Mouse (Mus musculus) forebrain, embryonic 11.5 days (tissue): Measurements from ENCODE around the gene Wnt10a. TPM values are rescaled to one million over a fixed set of nuclear protein-coding genes. Genes with fewer than 3 reads are reported as not detected.

Source experiments
- ATAC-seq: fragments of 200-750 bp; cut with Nextera tagmentation; replicated peaks from 2 replicates; pipeline ENCODE4 v1.8.0; 2017; ENCODE audit warnings: moderate TSS enrichment; ENCODE audit not compliant: low FRiP score
- DNase-seq: peaks from one replicate; pipeline ENCODE4 v3.0.0-alpha.2; 2017; ENCODE audit warnings: low spot score
- H3K27ac ChIP-seq: fragments of 300-500 bp; sonication (generic); 2 replicates; pipeline ENCODE4 v1.5.1; 2014; ENCODE audit warnings: low read depth, low read length
- H3K27me3 ChIP-seq: fragments of 300-500 bp; sonication (generic); 2 replicates; pipeline ENCODE4 v1.6.1; 2014; ENCODE audit warnings: mild to moderate bottlenecking, low read length, mixed read lengths; ENCODE audit not compliant: control insufficient read depth, insufficient read depth
- H3K36me3 ChIP-seq: fragments of 300-500 bp; sonication (generic); 2 replicates; pipeline ENCODE4 v1.6.1; 2014; ENCODE audit warnings: mild to moderate bottlenecking, low read length, moderate library complexity, mixed read lengths; ENCODE audit not compliant: control insufficient read depth, insufficient read depth
- H3K4me1 ChIP-seq: fragments of 300-500 bp; sonication (generic); replicated peaks from 2 replicates; pipeline ENCODE4 v1.6.1; 2014; ENCODE audit warnings: low read length, mixed read lengths; ENCODE audit not compliant: control insufficient read depth, insufficient read depth
- H3K4me2 ChIP-seq: fragments of 300-500 bp; sonication (generic); 2 replicates; pipeline ENCODE4 v1.6.1; 2014; ENCODE audit warnings: low read depth, mild to moderate bottlenecking, low read length, moderate library complexity, mixed read lengths; ENCODE audit not compliant: severe bottlenecking
- H3K4me3 ChIP-seq: fragments of 300-500 bp; sonication (generic); 2 replicates; pipeline ENCODE4 v1.5.1; 2014; ENCODE audit warnings: low read depth, low read length
- H3K9ac ChIP-seq: fragments of 300-500 bp; sonication (generic); 2 replicates; pipeline ENCODE4 v1.6.1; 2014; ENCODE audit warnings: low read length
- H3K9me3 ChIP-seq: fragments of 300-500 bp; sonication (generic); 2 replicates; pipeline ENCODE4 v1.6.1; 2016; ENCODE audit warnings: low read length, mixed read lengths; ENCODE audit not compliant: control insufficient read depth
- WGBS: fragments of 180-500 bp; shearing (Covaris S2); extraction: QIAGEN DNeasy Blood & Tissue Kit; methylation state at CpG from one replicate; pipeline ENCODE4 v1.1.7; 2014; 5-methylcytosine and 5-hydroxymethylcytosine counted together
- polyA plus RNA-seq: library from polyadenylated mRNA; unstranded; fragments of >200 nt; fragmentation: Nextera tagmentation; extraction: Ambion mirVana; gene quantifications from 2 replicates; pipeline ENCODE4 v1.2.1, GENCODE M21; 2014

The Wnt10a gene
- polyA plus RNA-seq, 1 experiment from 2014 or later, result 1.5 TPM

- H3K4me3 ChIP-seq, result no peak overlapping the region
- H3K36me3 ChIP-seq, result no peaks in the 10 kb centered on the region
- ATAC-seq (no peak), DNase-seq (no peak)
- peaks cover 91% of the 10 kb centered on the region for H3K27me3 ChIP-seq
- no peak overlapping the region for H3K27ac ChIP-seq
- 4% methylated on average over 3 of the region's 3 CpGs for WGBS
- H3K4me2 ChIP-seq, result no peak overlapping the region
- H3K9ac ChIP-seq, result no peak overlapping the region
- H3K4me1 ChIP-seq, result peaks cover 17% of the 10 kb centered on the region; the same call in 1 of the 2 replicates
- no peaks in the 10 kb centered on the region for H3K9me3 ChIP-seq
These were observed 1.2 kb upstream of the Wnt10a start for GRCm38 (mm10) chr1:74790095-74790494.

GRCm38 (mm10) chr1:74792831-74793660 is 1.7 kb downstream of the Wnt10a start:
- H3K9me3 ChIP-seq, result no peaks in the 10 kb centered on the region
- no peak overlapping the region for H3K4me3 ChIP-seq
- DNase-seq (peak; percentile 55), ATAC-seq (no peak)
- no peak overlapping the region for H3K4me2 ChIP-seq
- no peak overlapping the region for H3K27ac ChIP-seq
- H3K9ac ChIP-seq, result no peak overlapping the region
- no peaks in the 10 kb centered on the region for H3K36me3 ChIP-seq
- WGBS, result 5% methylated on average over 19 of the region's 19 CpGs
- H3K27me3 ChIP-seq, result peaks cover 95% of the 10 kb centered on the region
- peaks cover 18% of the 10 kb centered on the region; the same call in 1 of the 2 replicates for H3K4me1 ChIP-seq

GRCm38 (mm10) chr1:74794487-74795144 is 3.3 kb downstream of the Wnt10a start:
- Histone ChIP-seq H3K27ac (no peak overlapping the region), H3K9me3 (no peaks in the 10 kb centered on the region), H3K4me1 (peaks cover 18% of the 10 kb centered on the region; the same call in 1 of the 2 replicates), H3K4me3 (peak overlapping the region; percentile 24), H3K4me2 (peak overlapping the region; percentile 38), H3K9ac (no peak overlapping the region; the same call in 1 of the 2 replicates), H3K27me3 (peaks cover 91% of the 10 kb centered on the region), H3K36me3 (no peaks in the 10 kb centered on the region)
- ATAC-seq, result 0 out of 2 replicates have a peak, but pooled peaks have one; percentile 28
- DNase-seq, result peak; percentile 77
- WGBS, result 1% methylated on average over 35 of the region's 38 CpGs

GRCm38 (mm10) chr1:74795145-74795529 is 3.8 kb downstream of the Wnt10a start:
- WGBS, result 0% methylated on average over 8 of the region's 11 CpGs
- peaks cover 91% of the 10 kb centered on the region for H3K27me3 ChIP-seq
- H3K36me3 ChIP-seq, result no peaks in the 10 kb centered on the region
- H3K4me2 ChIP-seq, result peak overlapping the region; percentile 38; the same call in 1 of the 2 replicates
- H3K27ac ChIP-seq, result no peak overlapping the region
- ATAC-seq (no peak), DNase-seq (no peak)
- no peaks in the 10 kb centered on the region for H3K9me3 ChIP-seq
- H3K4me1 ChIP-seq, result peaks cover 18% of the 10 kb centered on the region; the same call in 1 of the 2 replicates
- H3K4me3 ChIP-seq, result 0 out of 2 replicates have a peak overlapping the region, but pooled peaks have one; percentile 24
- H3K9ac ChIP-seq, result no peak overlapping the region

GRCm38 (mm10) chr1:74797459-74797858 is 6.1 kb downstream of the Wnt10a start:
- peaks cover 18% of the 10 kb centered on the region for H3K4me1 ChIP-seq
- no peaks in the 10 kb centered on the region for H3K9me3 ChIP-seq
- H3K4me2 ChIP-seq, result no peak overlapping the region
- no peak overlapping the region for H3K4me3 ChIP-seq
- H3K36me3 ChIP-seq, result no peaks in the 10 kb centered on the region
- H3K27ac ChIP-seq, result no peak overlapping the region
- DNase-seq, result peak; percentile 68
- peak; percentile 75 for ATAC-seq
- no peak overlapping the region for H3K9ac ChIP-seq
- 9% methylated on average over 5 of the region's 5 CpGs for WGBS
- peaks cover 89% of the 10 kb centered on the region for H3K27me3 ChIP-seq

GRCm38 (mm10) chr1:74800424-74800888 is 9.1 kb downstream of the Wnt10a start:
- ATAC-seq, result no peak
- peak overlapping the region; percentile 26; the same call in 1 of the 2 replicates for H3K4me2 ChIP-seq
- no peak overlapping the region; the same call in 1 of the 2 replicates for H3K4me3 ChIP-seq
- peaks cover 89% of the 10 kb centered on the region for H3K27me3 ChIP-seq
- H3K36me3 ChIP-seq, result no peaks in the 10 kb centered on the region
- H3K4me1 ChIP-seq, result peaks cover 15% of the 10 kb centered on the region
- under 1% methylated on average over 29 of the region's 29 CpGs for WGBS
- no peak overlapping the region for H3K27ac ChIP-seq
- no peak for DNase-seq
- H3K9ac ChIP-seq, result no peak overlapping the region
- H3K9me3 ChIP-seq, result no peaks in the 10 kb centered on the region

GRCm38 (mm10) chr1:74801631-74802140 is 10.4 kb downstream of the Wnt10a start:
- DNase-seq, result no peak
- Histone ChIP-seq H3K4me3 (no peak overlapping the region), H3K4me2 (no peak overlapping the region), H3K27ac (no peak overlapping the region), H3K9me3 (no peaks in the 10 kb centered on the region), H3K27me3 (peaks cover 89% of the 10 kb centered on the region), H3K9ac (no peak overlapping the region), H3K36me3 (no peaks in the 10 kb centered on the region), H3K4me1 (peaks cover 22% of the 10 kb centered on the region)
- ATAC-seq, result no peak
- WGBS, result 11% methylated on average over 6 of the region's 6 CpGs

- peaks cover 95% of the 10 kb centered on the region for H3K27me3 ChIP-seq
- under 1% methylated on average over 57 of the region's 57 CpGs for WGBS
- H3K4me2 ChIP-seq, result peak overlapping the region; percentile 74
- no peaks in the 10 kb centered on the region for H3K9me3 ChIP-seq
- peak; percentile 53 for ATAC-seq
- H3K27ac ChIP-seq, result no peak overlapping the region
- H3K4me3 ChIP-seq, result peak overlapping the region; percentile 36
- DNase-seq, result peak; percentile 83
- H3K9ac ChIP-seq, result peak overlapping the region; percentile 41
- no peaks in the 10 kb centered on the region for H3K36me3 ChIP-seq
- peaks cover 35% of the 10 kb centered on the region for H3K4me1 ChIP-seq
These were observed 11.7 kb downstream of the Wnt10a start for GRCm38 (mm10) chr1:74802795-74803656.
